Mouse (Mus musculus) cerebellum, postnatal 36 days (tissue): ENCODE data around the gene Efcab7.

Experiments used
- DNase-seq, 2 experiments: peaks; one replicate each; pipeline ENCODE4 v3.0.0; 2021 to 2022; ENCODE audit warnings: mixed read lengths in 2 of 2

Gene Efcab7

GRCm38 (mm10) chr4:99945011-99945410, 116.0 kb downstream of the Efcab7 start:
- no peak for DNase-seq

GRCm38 (mm10) chr4:99946516-99946915, 117.5 kb downstream of the Efcab7 start:
- no peak for DNase-seq

GRCm38 (mm10) chr4:99947192-99947591, 118.2 kb downstream of the Efcab7 start:
- no peak for DNase-seq

- DNase-seq: no peak
Measured at GRCm38 (mm10) chr4:99947896-99948295, 118.9 kb downstream of the Efcab7 start.

- no peak for DNase-seq
Measured at GRCm38 (mm10) chr4:99953904-99954303, 124.9 kb downstream of the Efcab7 start.

- DNase-seq: no peak
Measured at GRCm38 (mm10) chr4:99955396-99955795, 126.4 kb downstream of the Efcab7 start.

GRCm38 (mm10) chr4:99957186-99957585, 128.2 kb downstream of the Efcab7 start:
- no peak for DNase-seq

GRCm38 (mm10) chr4:99958084-99958815, 129.3 kb downstream of the Efcab7 start:
- DNase-seq: no peak

- DNase-seq: no peak
Measured at GRCm38 (mm10) chr4:99959308-99959707, 130.3 kb downstream of the Efcab7 start.
